Mouse (Mus musculus): ENCODE measurements around the gene March9. TPM values are rescaled to one million over a fixed set of nuclear protein-coding genes. Genes with fewer than 3 reads are reported as not detected.

The March9 gene
- total and polyA plus RNA-seq, 2 experiments from 2014 or later: 9.8 to 84.0 TPM

- WGBS: 21% methylated on average over 57 of the region's 57 CpGs
- ATAC-seq (ENCODE audit: low FRiP score): no peak
- peak overlapping the region; percentile 24; the same call in 1 of the 2 replicates for H3K9ac ChIP-seq (replicated peaks; ENCODE audit: low read length, poor library complexity, severe bottlenecking)
- peaks cover 13% of the 10 kb centered on the region; the same call in 1 of the 2 replicates for H3K4me1 ChIP-seq (ENCODE audit: insufficient read depth, low read length)
- H3K4me3 ChIP-seq (ENCODE audit: low read depth, low read length): no peak overlapping the region
- H3K27me3 ChIP-seq (ENCODE audit: insufficient read depth, low read length): 0 out of 2 replicates have a peak, but pooled peaks cover 4% of the 10 kb centered on the region
- no peak for TF ChIP-seq CTCF (IDR thresholded peaks at IDR 0.05)
- H3K27ac ChIP-seq (ENCODE audit: low read depth, low read length): no peak overlapping the region
- H3K9me3 ChIP-seq (ENCODE audit: low read length): no peaks in the 10 kb centered on the region
- peak; percentile 52 for DNase-seq (ENCODE audit: low spot score)
- peaks cover 48% of the 10 kb centered on the region for H3K36me3 ChIP-seq (ENCODE audit: insufficient read depth, low read length)
- H3K4me2 ChIP-seq (ENCODE audit: low read depth, low read length, poor library complexity, severe bottlenecking): no peak overlapping the region
Measured at GRCm38 (mm10) chr10:127090560-127091411, 30.8 kb upstream of the March9 start.

GRCm38 (mm10) chr10:127085633-127086032 lies 25.6 kb upstream of the March9 start:
- Histone ChIP-seq H3K4me2 (ENCODE audit: low read depth, low read length, poor library complexity, severe bottlenecking) (no peak overlapping the region), H3K27ac (ENCODE audit: low read depth, low read length) (no peak overlapping the region), H3K9me3 (ENCODE audit: low read length) (no peaks in the 10 kb centered on the region), H3K9ac (replicated peaks; ENCODE audit: low read length, poor library complexity, severe bottlenecking) (no peak overlapping the region), H3K4me3 (ENCODE audit: low read depth, low read length) (no peak overlapping the region), H3K4me1 (ENCODE audit: insufficient read depth, low read length) (peaks cover 15% of the 10 kb centered on the region; the same call in 1 of the 2 replicates), H3K27me3 (ENCODE audit: insufficient read depth, low read length) (0 out of 2 replicates have a peak, but pooled peaks cover 4% of the 10 kb centered on the region), H3K36me3 (ENCODE audit: insufficient read depth, low read length) (peaks cover 52% of the 10 kb centered on the region)
- no peak for DNase-seq (ENCODE audit: low spot score)
- peak; percentile 56 for TF ChIP-seq CTCF (IDR thresholded peaks at IDR 0.05)
- 71% methylated on average over 6 of the region's 6 CpGs for WGBS
- no peak for ATAC-seq (ENCODE audit: low FRiP score)

GRCm38 (mm10) chr10:127085052-127085451 lies 25.1 kb upstream of the March9 start:
- Histone ChIP-seq H3K27me3 (ENCODE audit: insufficient read depth, low read length) (0 out of 2 replicates have a peak, but pooled peaks cover 4% of the 10 kb centered on the region), H3K27ac (ENCODE audit: low read depth, low read length) (no peak overlapping the region), H3K9me3 (ENCODE audit: low read length) (no peaks in the 10 kb centered on the region), H3K4me1 (ENCODE audit: insufficient read depth, low read length) (peaks cover 18% of the 10 kb centered on the region; the same call in 1 of the 2 replicates), H3K4me3 (ENCODE audit: low read depth, low read length) (no peak overlapping the region), H3K4me2 (ENCODE audit: low read depth, low read length, poor library complexity, severe bottlenecking) (no peak overlapping the region), H3K36me3 (ENCODE audit: insufficient read depth, low read length) (peaks cover 51% of the 10 kb centered on the region), H3K9ac (replicated peaks; ENCODE audit: low read length, poor library complexity, severe bottlenecking) (no peak overlapping the region)
- 81% methylated on average over 9 of the region's 9 CpGs for WGBS
- DNase-seq (ENCODE audit: low spot score) (no peak), ATAC-seq (ENCODE audit: low FRiP score) (no peak)
- TF ChIP-seq CTCF (IDR thresholded peaks at IDR 0.05): no peak

GRCm38 (mm10) chr10:127083915-127084306 lies 23.9 kb upstream of the March9 start:
- no peak overlapping the region for H3K4me2 ChIP-seq (ENCODE audit: low read depth, low read length, poor library complexity, severe bottlenecking)
- TF ChIP-seq CTCF (IDR thresholded peaks at IDR 0.05): peak; percentile 26
- peaks cover 18% of the 10 kb centered on the region; the same call in 1 of the 2 replicates for H3K4me1 ChIP-seq (ENCODE audit: insufficient read depth, low read length)
- no peak overlapping the region for H3K9ac ChIP-seq (replicated peaks; ENCODE audit: low read length, poor library complexity, severe bottlenecking)
- DNase-seq (ENCODE audit: low spot score): no peak
- ATAC-seq (ENCODE audit: low FRiP score): no peak
- peaks cover 44% of the 10 kb centered on the region for H3K36me3 ChIP-seq (ENCODE audit: insufficient read depth, low read length)
- H3K4me3 ChIP-seq (ENCODE audit: low read depth, low read length): no peak overlapping the region
- H3K27me3 ChIP-seq (ENCODE audit: insufficient read depth, low read length): 0 out of 2 replicates have a peak, but pooled peaks cover 4% of the 10 kb centered on the region
- WGBS: 55% methylated on average over 5 of the region's 5 CpGs
- no peak overlapping the region for H3K27ac ChIP-seq (ENCODE audit: low read depth, low read length)
- H3K9me3 ChIP-seq (ENCODE audit: low read length): no peaks in the 10 kb centered on the region

GRCm38 (mm10) chr10:127083292-127083914 lies 23.4 kb upstream of the March9 start:
- WGBS: 30% methylated on average over 8 of the region's 8 CpGs
- H3K4me2 ChIP-seq (ENCODE audit: low read depth, low read length, poor library complexity, severe bottlenecking): no peak overlapping the region
- H3K27ac ChIP-seq (ENCODE audit: low read depth, low read length): no peak overlapping the region
- H3K9ac ChIP-seq (replicated peaks; ENCODE audit: low read length, poor library complexity, severe bottlenecking): no peak overlapping the region
- peaks cover 41% of the 10 kb centered on the region for H3K36me3 ChIP-seq (ENCODE audit: insufficient read depth, low read length)
- H3K27me3 ChIP-seq (ENCODE audit: insufficient read depth, low read length): 0 out of 2 replicates have a peak, but pooled peaks cover 4% of the 10 kb centered on the region
- H3K9me3 ChIP-seq (ENCODE audit: low read length): no peaks in the 10 kb centered on the region
- peaks cover 18% of the 10 kb centered on the region; the same call in 1 of the 2 replicates for H3K4me1 ChIP-seq (ENCODE audit: insufficient read depth, low read length)
- TF ChIP-seq CTCF (IDR thresholded peaks at IDR 0.05): 0 out of 2 replicates have a peak, but pooled peaks have one; percentile 2
- no peak for ATAC-seq (ENCODE audit: low FRiP score)
- no peak overlapping the region for H3K4me3 ChIP-seq (ENCODE audit: low read depth, low read length)
- DNase-seq (ENCODE audit: low spot score): no peak

Data from midbrain, postnatal 0 days (tissue).